Mouse (Mus musculus) left cerebral cortex, postnatal 4 days (tissue): Measurements from ENCODE around the gene Mcrs1. TPM values are rescaled to one million over a fixed set of nuclear protein-coding genes. Genes with fewer than 3 reads are reported as not detected.
"Not testable (repeated sequence)": the region's sequence is repeated elsewhere in the genome, so short reads cannot be mapped to it uniquely, and the experiment has no call there.

ENCODE experiments used
- DNase-seq: peaks from one replicate; pipeline ENCODE4 v3.0.0-alpha.2; 2022
- intact Hi-C: fragments of 180-260 bp; cut with DNase I; formaldehyde crosslinking; loops from one replicate; pipeline ENCODE4 v1.15.1; 2025
- total RNA-seq, 2 experiments: library from RNA; stranded (reverse); gene quantifications; 2 replicates each; pipeline ENCODE4 v1.2.3; 2021

The Mcrs1 gene
- total RNA-seq, 2 experiments from 2014 or later, result 136 to 139 TPM

GRCm38 (mm10) chr15:99252381-99253174 lies 817 bp upstream of the Mcrs1 start:
- intact Hi-C loops, result no loop called here
- peak; percentile 67 for DNase-seq

GRCm38 (mm10) chr15:99251111-99251510 lies 650 bp downstream of the Mcrs1 start:
- intact Hi-C loops, DNase-seq: not testable (repeated sequence)

GRCm38 (mm10) chr15:99249938-99250337 lies 1.8 kb downstream of the Mcrs1 start:
- intact Hi-C loops, result no loop called here

GRCm38 (mm10) chr15:99248972-99249371 lies 2.8 kb downstream of the Mcrs1 start:
- no peak for DNase-seq
- intact Hi-C loops, result no loop called here

More at GRCm38 (mm10) chr15:99249938-99250337, 1.8 kb downstream of the Mcrs1 start:
- DNase-seq, result no peak

- intact Hi-C loops, result not testable (repeated sequence)
- DNase-seq, result peak; percentile 61
Measured at GRCm38 (mm10) chr15:99246736-99247135, 5.0 kb downstream of the Mcrs1 start.

- no peak for DNase-seq
- intact Hi-C loops, result no loop called here
Measured at GRCm38 (mm10) chr15:99242045-99242444, 9.7 kb downstream of the Mcrs1 start.

GRCm38 (mm10) chr15:99241249-99241648 lies 10.5 kb downstream of the Mcrs1 start:
- DNase-seq, result no peak
- intact Hi-C loops, result no loop called here

- no peak for DNase-seq
- intact Hi-C loops, result no loop called here
Measured at GRCm38 (mm10) chr15:99240129-99240528, 11.6 kb downstream of the Mcrs1 start.

- intact Hi-C loops, result no loop called here
- DNase-seq, result no peak
Measured at GRCm38 (mm10) chr15:99238006-99238405, 13.8 kb downstream of the Mcrs1 start.

GRCm38 (mm10) chr15:99234326-99235010 lies 17.3 kb downstream of the Mcrs1 start:
- intact Hi-C loops, result no loop called here
- DNase-seq, result no peak

- DNase-seq, result no peak
- intact Hi-C loops, result no loop called here
Measured at GRCm38 (mm10) chr15:99233719-99234118, 18.0 kb downstream of the Mcrs1 start.

- intact Hi-C loops, result no loop called here
- DNase-seq, result no peak
Measured at GRCm38 (mm10) chr15:99231998-99232397, 19.8 kb downstream of the Mcrs1 start.

- intact Hi-C loops, result no loop called here
Measured at GRCm38 (mm10) chr15:99226090-99226489, 25.7 kb downstream of the Mcrs1 start.

GRCm38 (mm10) chr15:99225081-99225810 lies 26.5 kb downstream of the Mcrs1 start:
- intact Hi-C loops, result no loop called here
- DNase-seq, result no peak

More at GRCm38 (mm10) chr15:99226090-99226489, 25.7 kb downstream of the Mcrs1 start:
- no peak for DNase-seq

GRCm38 (mm10) chr15:99224208-99224911 lies 27.4 kb downstream of the Mcrs1 start, which contains the start of gene Kcnh3:
TSS of gene Kcnh3 (plus strand) at chr15:99224861.
- intact Hi-C loops, result no loop called here
- no peak for DNase-seq

- peak; percentile 40 for DNase-seq
- intact Hi-C loops, result no loop called here
Measured at GRCm38 (mm10) chr15:99223585-99224207, 28.1 kb downstream of the Mcrs1 start.

GRCm38 (mm10) chr15:99222794-99223584 lies 28.8 kb downstream of the Mcrs1 start:
- no peak for DNase-seq
- intact Hi-C loops, result no loop called here

GRCm38 (mm10) chr15:99221315-99221952 lies 30.3 kb downstream of the Mcrs1 start:
- DNase-seq, result no peak
- intact Hi-C loops, result no loop called here

- intact Hi-C loops, result no loop called here
- DNase-seq, result no peak
Measured at GRCm38 (mm10) chr15:99217630-99218029, 34.1 kb downstream of the Mcrs1 start.
